Mouse (Mus musculus) 3T3-L1 (cell line): ENCODE data around the gene Cbx2.

ENCODE experiments used
- DNase-seq: peaks from one replicate; pipeline ENCODE4 v3.0.0-alpha.2; 2015; ENCODE audit warnings: low read depth, low spot score

The Cbx2 gene

DNA sequence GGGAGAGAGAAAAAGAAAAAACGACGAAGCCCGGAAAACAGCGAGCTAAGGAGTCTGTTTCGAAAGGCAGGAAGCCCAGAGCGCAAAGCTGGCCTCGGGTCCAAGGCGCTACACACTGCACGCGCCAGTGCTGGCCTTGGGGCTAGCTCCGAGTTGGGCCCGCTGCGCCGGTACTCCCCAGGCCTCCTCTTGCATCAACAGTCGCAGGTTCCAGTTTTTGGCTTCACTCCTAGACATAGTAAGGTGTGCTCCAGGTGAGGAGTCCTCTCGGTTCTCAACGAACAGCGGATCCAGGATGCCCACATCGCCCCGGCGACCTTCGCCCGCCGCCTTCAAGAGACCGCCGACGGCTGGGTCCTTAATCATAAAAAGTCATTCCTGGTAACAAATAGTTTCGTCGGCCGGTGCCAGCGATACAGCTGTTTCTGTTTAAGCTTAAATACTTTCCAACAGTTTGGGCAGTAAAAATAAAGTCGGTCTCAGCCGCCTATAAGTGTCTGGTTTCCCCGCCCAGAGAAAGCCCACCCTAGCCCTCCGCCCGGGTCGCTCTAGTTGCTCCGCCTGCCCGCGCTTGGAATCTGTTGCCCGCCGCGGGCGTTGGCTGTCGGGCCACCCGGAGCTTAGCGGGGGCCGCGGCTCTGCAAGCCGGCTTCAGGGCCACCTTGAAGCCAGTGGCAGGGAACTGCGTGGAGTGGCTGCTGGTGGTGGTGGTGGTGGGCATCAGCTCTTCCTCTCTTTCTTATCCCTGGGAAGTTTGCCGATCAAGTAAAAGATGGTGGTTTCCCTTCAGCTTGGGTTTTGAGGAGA is 19.9 kb downstream of the Cbx2 start:
- no peak for DNase-seq

- DNase-seq: no peak
Measured at GRCm38 (mm10) chr11:119043273-119043540, 20.4 kb downstream of the Cbx2 start.

DNA sequence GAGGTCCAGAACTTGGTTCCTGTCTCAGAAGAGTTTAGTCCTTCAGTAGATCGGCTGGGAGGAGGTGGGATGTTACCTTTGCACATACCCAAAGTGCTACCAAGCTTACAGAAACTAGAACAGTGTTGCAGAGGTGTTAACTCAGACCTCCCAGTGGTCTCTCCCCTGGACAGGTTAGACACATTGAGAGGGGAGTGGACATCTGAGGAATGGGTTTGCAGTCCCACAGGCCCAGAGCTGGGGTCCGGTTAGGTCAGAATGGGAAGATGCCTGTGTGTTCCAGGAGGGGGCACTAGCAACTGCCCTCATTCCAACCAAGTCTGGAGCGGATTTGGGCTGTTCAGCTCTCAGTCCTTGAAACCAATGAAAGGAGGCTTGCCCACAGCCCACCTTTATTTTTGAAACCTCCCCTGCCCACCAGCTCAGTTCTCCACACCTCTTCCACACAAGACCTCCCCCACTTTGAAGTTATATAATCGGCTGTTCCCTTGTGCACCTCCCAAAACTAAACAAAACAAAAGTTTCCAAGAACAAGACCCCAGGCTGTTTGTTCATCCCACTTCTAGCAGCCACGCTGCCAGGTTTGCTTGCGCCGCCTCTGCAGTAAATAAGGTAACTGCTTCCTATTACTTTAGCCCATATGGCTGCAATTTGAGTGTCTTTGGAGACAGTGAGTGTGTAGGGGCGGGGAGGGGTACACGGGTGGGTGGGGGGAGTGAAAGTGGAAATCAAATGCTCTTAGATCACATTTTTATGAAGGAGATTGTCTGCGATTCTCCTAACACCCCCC is 21.2 kb downstream of the Cbx2 start:
- DNase-seq: peak; percentile 49

DNA sequence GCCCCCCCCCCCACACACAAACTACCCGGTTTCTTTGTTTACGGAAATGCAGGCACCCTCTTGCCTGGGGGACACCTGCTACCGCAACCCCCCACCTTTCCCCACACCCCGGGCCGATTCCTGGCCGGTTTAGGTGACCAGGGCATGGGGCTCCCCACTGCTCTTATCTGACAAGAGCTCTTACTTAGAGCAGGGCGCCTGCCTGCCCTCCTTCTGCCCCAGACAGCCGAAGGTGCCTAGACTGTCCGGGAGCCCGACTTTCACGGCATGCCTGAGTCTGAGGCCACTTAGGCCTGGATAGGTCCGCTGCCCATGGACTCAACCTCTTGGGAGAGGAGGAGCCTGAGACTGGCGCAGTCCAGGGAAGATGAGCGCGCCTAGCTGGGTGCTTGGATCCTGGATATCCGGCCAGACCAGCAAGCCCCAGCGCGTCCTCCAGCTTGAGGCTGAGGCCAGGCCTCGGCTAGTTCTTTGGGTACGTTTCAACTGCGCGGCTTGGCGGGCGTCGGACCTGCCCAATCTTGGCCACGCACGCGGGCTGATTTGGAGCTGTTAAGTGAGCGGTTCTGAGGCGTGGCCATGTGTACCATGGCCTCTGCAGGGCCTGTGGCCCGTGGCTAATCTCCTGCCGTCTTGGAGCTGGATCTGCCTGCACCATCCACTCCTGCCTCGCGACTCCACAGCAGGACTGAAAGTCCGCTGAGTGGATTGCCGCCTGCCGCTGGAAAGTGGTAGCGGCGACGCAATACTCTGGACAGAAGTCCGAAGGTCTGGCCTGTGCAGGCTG is 22.0 kb downstream of the Cbx2 start:
- no peak for DNase-seq

- no peak for DNase-seq
Measured at GRCm38 (mm10) chr11:119046601-119047245, 24.0 kb downstream of the Cbx2 start.

DNA sequence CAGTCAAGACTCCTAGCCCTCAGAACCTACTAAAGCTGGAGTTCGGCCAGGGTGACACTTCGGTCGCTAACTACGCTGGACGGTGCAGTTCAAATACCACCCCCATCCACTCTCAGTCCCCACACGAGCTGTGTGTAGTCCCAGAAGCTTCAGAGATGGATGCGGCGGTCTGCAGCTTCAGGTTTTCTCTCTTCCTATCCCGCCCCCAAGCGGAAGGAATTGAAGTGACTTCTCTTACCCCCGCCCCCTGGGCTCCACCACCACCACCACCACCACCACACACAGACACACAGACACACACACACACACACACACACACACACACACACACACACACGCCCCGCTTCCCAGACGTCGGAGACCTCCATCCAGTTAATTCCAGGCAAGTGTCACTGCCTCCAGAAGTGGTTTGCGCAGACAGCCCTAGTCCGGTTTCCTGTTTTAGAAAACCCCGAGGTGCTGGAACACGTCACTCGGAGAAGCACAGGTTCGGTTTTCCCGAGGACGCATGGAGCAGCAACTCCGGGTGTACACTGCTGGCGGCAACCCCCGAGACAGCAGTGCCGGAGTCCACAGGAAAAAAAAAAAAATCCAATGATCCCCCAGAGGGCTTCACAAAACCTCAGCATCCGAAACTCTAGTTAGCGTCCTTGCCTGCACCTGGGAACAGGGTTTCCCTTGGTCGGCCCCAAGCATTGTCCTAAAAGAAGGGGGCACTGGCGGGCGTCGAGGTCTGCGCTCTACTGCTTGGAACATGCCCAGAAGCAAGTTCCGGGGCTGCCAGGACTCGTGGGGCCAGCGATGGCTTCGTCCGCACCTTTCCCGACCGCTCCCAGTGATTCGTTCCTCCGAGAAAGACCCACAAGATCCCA is 24.7 kb downstream of the Cbx2 start:
- no peak for DNase-seq

DNA sequence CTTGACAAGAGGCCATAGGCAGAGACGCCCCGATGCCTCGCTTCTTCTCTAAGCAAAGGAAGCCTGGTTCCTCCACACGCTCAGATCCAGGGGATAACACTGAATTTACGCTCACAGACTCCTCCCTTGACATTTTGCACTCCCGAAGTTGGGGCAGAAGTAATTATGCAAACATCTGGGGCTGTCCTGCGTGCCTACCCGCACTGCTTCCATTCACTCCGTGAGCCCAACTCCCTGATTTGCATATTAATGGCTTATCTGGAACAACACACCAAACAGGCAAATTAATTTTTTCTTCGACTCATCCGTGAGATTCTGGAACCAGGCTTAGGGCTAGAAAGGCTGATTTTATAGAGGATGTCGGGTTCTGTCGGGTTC is 25.4 kb downstream of the Cbx2 start:
- no peak for DNase-seq

DNA sequence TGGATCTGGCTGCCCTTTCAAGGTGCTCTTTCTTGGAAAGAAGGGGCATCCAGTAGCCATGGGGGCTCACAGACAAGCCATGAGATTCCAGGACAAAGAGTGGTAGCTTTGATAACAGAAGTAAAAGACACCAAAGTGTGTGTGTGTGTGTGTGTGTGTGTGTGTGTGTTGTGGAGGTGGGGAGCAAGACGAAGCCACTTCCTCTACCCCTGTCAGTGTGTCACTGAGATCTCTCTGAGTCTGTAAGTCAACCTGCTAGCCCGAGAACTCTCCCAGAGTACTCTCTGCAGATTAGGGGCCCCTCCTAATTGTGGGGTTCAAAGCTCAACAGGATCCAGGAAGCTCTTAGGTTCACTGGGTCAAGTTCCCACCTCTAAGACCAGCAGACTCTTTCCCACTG is 27.6 kb downstream of the Cbx2 start:
- no peak for DNase-seq

GRCm38 (mm10) chr11:119051426-119051825 is 28.7 kb downstream of the Cbx2 start:
- DNase-seq: no peak

GRCm38 (mm10) chr11:119051927-119052660 is 29.3 kb downstream of the Cbx2 start:
- DNase-seq: peak; percentile 61

DNA sequence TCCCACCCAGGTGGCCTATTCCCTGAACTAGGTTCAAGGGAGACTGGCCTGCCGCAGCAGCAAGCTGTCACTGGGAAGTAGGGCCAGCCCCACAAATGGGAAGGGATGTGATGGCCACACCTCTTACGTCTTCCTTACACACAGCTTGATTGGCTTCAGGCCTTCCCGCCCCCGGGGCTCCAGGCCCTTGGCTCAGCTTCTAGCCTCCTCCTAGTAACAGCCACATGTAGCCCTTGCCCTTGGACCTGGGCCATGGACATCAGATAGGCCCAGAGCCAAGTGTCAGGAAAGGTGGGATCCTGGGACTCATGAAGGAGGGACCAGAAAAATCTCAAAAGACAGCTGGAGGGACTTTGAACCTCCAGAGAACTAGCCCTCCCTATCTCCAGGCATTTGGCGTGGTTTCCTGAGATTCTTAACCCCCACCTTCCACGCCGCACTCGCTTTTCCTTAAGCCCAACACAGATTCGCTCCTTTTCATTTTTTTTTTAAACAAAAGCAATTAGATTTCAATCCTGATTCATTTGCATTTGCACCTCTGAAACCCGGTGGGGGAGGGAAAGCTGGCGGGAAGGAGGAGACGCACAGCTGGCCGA is 30.0 kb downstream of the Cbx2 start:
- DNase-seq: peak; percentile 89

- DNase-seq: peak; percentile 89
Measured at GRCm38 (mm10) chr11:119053257-119053670, 30.5 kb downstream of the Cbx2 start.

DNA sequence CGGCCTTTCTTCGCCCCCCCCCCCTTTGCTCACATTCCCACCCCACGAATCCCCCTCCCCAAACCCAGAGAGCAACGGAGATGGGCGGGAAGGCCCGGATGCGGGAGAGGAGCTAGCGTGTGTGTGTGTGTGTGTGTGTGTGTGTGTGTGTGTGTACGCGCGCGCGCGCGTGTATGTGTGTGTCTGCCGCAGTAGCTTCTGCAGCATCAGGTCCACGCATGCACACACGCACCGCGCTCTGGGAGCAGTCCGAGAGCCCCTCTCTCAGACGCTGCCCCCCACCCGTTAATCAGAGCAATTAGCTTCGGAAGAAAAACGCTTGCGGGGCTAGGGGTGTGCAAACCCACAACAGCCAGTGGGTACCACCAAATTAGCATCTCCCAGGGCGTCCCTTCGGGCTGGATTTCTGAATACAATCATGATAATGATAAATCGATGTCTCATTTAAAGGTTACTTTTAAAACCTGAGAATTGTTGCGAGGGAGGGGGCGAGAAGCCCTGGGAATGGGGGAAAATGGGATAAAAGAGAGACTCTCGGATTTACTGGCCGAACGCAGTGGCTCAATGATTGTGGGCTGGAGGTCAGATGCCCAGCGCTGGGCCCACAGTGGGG is 31.1 kb downstream of the Cbx2 start:
- no peak for DNase-seq

DNA sequence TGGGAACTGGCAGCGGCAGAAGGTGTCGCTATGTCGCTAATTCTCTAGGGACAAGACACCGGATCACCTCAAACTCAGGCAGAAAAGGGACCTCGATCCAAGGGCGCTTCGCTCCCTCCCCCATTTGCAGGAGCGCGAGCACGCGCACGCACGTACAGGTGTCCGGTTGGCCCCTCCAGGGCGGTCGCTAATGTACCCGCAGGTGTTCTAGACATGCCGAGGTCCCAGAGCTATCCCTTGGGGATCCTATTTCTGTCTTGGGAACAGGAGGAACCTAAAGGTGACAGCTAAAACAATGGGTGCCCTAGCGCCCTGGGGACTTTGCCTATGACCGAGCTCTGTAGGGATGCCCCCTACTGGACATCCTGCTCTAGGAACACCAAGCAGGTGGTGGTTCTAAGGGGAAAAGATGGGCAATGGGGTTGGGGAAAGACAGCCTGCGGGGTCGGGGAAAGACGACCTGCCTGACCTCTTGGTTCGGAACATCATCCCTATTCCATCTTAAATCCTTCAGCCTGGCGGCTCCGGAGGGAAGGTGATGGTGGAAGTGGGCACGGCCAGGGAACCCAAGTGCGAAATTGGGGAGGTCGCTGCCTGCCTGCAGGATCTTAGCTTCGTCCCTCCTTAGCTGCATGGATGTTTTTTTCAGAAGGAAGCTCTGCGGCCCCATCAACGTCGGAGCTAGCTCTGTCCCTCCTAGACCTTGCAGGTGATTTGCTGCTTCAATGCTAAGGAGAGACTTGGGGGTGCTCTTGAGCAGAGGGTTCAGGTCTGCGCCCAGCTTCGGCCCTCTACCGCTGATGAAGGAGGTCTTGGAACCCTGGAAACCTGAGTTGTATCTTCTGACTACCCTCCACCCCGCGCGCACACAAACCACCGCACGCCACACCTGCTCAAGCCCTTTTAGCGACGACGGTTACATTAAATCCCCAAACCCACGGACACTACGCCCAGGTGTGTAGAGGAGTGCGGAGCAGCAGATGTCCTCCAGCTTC is 31.9 kb downstream of the Cbx2 start:
- DNase-seq: no peak

GRCm38 (mm10) chr11:119055571-119056131 is 32.9 kb downstream of the Cbx2 start:
- no peak for DNase-seq

GRCm38 (mm10) chr11:119056301-119057211 is 33.8 kb downstream of the Cbx2 start:
- peak; percentile 43 for DNase-seq

- DNase-seq: no peak
Measured at GRCm38 (mm10) chr11:119057291-119057690, 34.5 kb downstream of the Cbx2 start.
